Mouse (Mus musculus) embryonic facial prominence, embryonic 11.5 days (tissue): ENCODE measurements around the gene Iqschfp. TPM values are rescaled to one million over a fixed set of nuclear protein-coding genes. Genes with fewer than 3 reads are reported as not detected.

ENCODE experiments used
- ATAC-seq: fragments of 200-750 bp; cut with Nextera tagmentation; replicated peaks from 2 replicates; pipeline ENCODE4 v1.8.0; 2017; ENCODE audit warnings: low read depth; ENCODE audit not compliant: insufficient number of reproducible peaks, low FRiP score, low TSS enrichment
- DNase-seq: peaks from one replicate; pipeline ENCODE4 v3.0.0-alpha.2; 2015; ENCODE audit warnings: low spot score
- H3K27ac ChIP-seq: fragments of 300-500 bp; sonication (generic); replicated peaks from 2 replicates; pipeline ENCODE4 v1.5.1; 2014; ENCODE audit warnings: mild to moderate bottlenecking, low read depth, low read length, control low read depth
- H3K27me3 ChIP-seq: fragments of 300-500 bp; sonication (generic); 2 replicates; pipeline ENCODE4 v1.6.1; 2014; ENCODE audit warnings: mild to moderate bottlenecking, low read length, moderate library complexity, mixed read lengths; ENCODE audit not compliant: control insufficient read depth, insufficient read depth
- H3K36me3 ChIP-seq: fragments of 300-500 bp; sonication (generic); replicated peaks from 2 replicates; pipeline ENCODE4 v1.6.1; 2014; ENCODE audit warnings: low read depth, mild to moderate bottlenecking, low read length, moderate library complexity, mixed read lengths; ENCODE audit not compliant: control insufficient read depth, insufficient read depth
- H3K4me1 ChIP-seq: fragments of 300-500 bp; sonication (generic); 2 replicates; pipeline ENCODE4 v1.6.1; 2014; ENCODE audit warnings: low read length, mixed read lengths; ENCODE audit not compliant: control insufficient read depth, insufficient read depth
- H3K4me2 ChIP-seq: fragments of 300-500 bp; sonication (generic); 2 replicates; pipeline ENCODE4 v1.6.1; 2014; ENCODE audit warnings: low read depth, mild to moderate bottlenecking, control low read depth, low read length, moderate library complexity
- H3K4me3 ChIP-seq: fragments of 300-500 bp; sonication (generic); 2 replicates; pipeline ENCODE4 v1.5.1; 2014; ENCODE audit warnings: low read depth, low read length, control low read depth
- H3K9ac ChIP-seq: fragments of 300-500 bp; sonication (generic); replicated peaks from 2 replicates; pipeline ENCODE4 v1.6.1; 2014; ENCODE audit warnings: mild to moderate bottlenecking, control low read depth, low read length
- H3K9me3 ChIP-seq: fragments of 300-500 bp; sonication (generic); replicated peaks from 2 replicates; pipeline ENCODE4 v1.6.1; 2016; ENCODE audit warnings: mild to moderate bottlenecking, low read length, inconsistent platforms, mixed read lengths; ENCODE audit not compliant: control insufficient read depth
- WGBS: fragments of 180-500 bp; shearing (Covaris S2); extraction: QIAGEN DNeasy Blood & Tissue Kit; methylation state at CpG from one replicate; pipeline ENCODE4 v1.1.7; 2014; 5-methylcytosine and 5-hydroxymethylcytosine counted together
- polyA plus RNA-seq: library from polyadenylated mRNA; unstranded; fragments of >200 nt; fragmentation: Nextera tagmentation; extraction: Ambion mirVana; gene quantifications from 2 replicates; pipeline ENCODE4 v1.2.1, GENCODE M21; 2014

Gene Iqschfp
- polyA plus RNA-seq, 1 experiment from 2014 or later: 0.87 TPM

DNA sequence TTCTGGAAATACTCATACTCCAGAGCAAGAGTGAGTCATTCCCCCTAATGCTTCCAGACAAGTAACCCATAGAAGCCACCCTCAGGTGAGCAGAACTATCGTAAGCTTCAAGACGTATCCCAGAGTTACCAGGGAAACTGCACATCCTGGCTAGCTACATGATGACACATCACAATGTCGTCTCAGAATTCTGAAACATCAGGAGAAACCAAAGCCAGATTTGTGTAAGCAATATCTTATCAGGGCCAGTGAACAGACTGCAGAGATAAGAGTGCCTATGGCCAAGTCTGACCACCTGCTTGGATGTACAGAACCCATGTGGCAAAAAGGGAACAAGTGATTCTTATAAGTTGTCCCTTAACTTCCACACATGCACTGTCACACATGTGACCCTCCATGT lies 612.8 kb downstream of the Iqschfp start:
- Histone ChIP-seq H3K27ac (no peak overlapping the region), H3K9me3 (no peaks in the 10 kb centered on the region), H3K4me2 (no peak overlapping the region), H3K36me3 (no peaks in the 10 kb centered on the region), H3K4me3 (no peak overlapping the region), H3K27me3 (no peaks in the 10 kb centered on the region), H3K4me1 (no peaks in the 10 kb centered on the region), H3K9ac (no peak overlapping the region)
- 84% methylated on average over 3 of the region's 3 CpGs for WGBS
- ATAC-seq: no peak
- DNase-seq: no peak

DNA sequence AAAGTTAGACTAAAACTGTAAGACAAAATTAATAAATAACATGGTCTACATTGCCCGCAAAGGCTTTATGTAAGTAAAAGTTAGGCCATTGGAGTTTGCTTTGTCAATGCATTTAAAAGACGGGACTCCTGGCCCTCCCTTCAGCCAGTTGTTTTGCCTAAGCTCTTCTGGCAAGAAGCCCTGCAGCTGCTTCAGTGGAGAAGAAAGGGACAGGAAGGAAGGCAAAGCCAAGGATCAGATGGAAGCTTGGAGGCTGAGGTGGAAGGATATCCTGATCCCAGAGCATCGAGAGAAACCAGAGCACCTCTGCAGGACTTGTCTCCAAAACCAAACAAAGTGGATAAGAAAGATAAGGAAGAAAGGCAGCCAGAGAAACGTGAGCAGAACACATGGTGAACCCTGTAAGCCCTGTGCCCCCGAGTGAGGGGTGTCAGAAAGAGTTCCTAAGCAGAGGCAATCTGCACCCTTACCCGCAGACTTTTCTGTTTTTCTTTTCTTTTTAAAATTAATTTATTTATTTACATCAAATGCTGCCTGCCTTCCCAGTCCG lies 614.8 kb downstream of the Iqschfp start:
- 63% methylated on average over 7 of the region's 7 CpGs for WGBS
- ATAC-seq: no peak

GRCm38 (mm10) chr3:68508629-68509028 lies 616.6 kb downstream of the Iqschfp start:
- Histone ChIP-seq H3K4me2 (no peak overlapping the region), H3K36me3 (no peaks in the 10 kb centered on the region), H3K4me3 (no peak overlapping the region), H3K9ac (no peak overlapping the region), H3K9me3 (no peaks in the 10 kb centered on the region), H3K27me3 (no peaks in the 10 kb centered on the region), H3K27ac (no peak overlapping the region), H3K4me1 (no peaks in the 10 kb centered on the region)
- WGBS: 72% methylated on average over 6 of the region's 6 CpGs
- ATAC-seq (no peak), DNase-seq (no peak)

More for the DNA sequence above, 614.8 kb downstream of the Iqschfp start:
- Histone ChIP-seq H3K9me3 (no peaks in the 10 kb centered on the region), H3K4me3 (no peak overlapping the region), H3K9ac (no peak overlapping the region), H3K27ac (no peak overlapping the region), H3K36me3 (no peaks in the 10 kb centered on the region), H3K4me1 (no peaks in the 10 kb centered on the region), H3K27me3 (no peaks in the 10 kb centered on the region), H3K4me2 (no peak overlapping the region)
- DNase-seq: no peak

GRCm38 (mm10) chr3:68510872-68511271 lies 618.8 kb downstream of the Iqschfp start:
- Histone ChIP-seq H3K36me3 (no peaks in the 10 kb centered on the region), H3K27me3 (no peaks in the 10 kb centered on the region), H3K9ac (no peak overlapping the region), H3K27ac (no peak overlapping the region), H3K9me3 (no peaks in the 10 kb centered on the region), H3K4me1 (no peaks in the 10 kb centered on the region), H3K4me2 (no peak overlapping the region), H3K4me3 (no peak overlapping the region)
- DNase-seq: no peak
- WGBS: 78% methylated on average over 5 of the region's 5 CpGs
- ATAC-seq: no peak

- Histone ChIP-seq H3K27me3 (no peaks in the 10 kb centered on the region), H3K4me3 (no peak overlapping the region), H3K4me2 (no peak overlapping the region), H3K27ac (no peak overlapping the region), H3K36me3 (no peaks in the 10 kb centered on the region), H3K9ac (no peak overlapping the region), H3K9me3 (no peaks in the 10 kb centered on the region), H3K4me1 (no peaks in the 10 kb centered on the region)
- no peak for ATAC-seq
- 73% methylated on average over 4 of the region's 4 CpGs for WGBS
- no peak for DNase-seq
Measured at GRCm38 (mm10) chr3:68511744-68512143, 619.7 kb downstream of the Iqschfp start.

GRCm38 (mm10) chr3:68512327-68512726 lies 620.3 kb downstream of the Iqschfp start:
- H3K27me3 ChIP-seq: no peaks in the 10 kb centered on the region
- H3K9ac ChIP-seq: no peak overlapping the region
- no peaks in the 10 kb centered on the region for H3K36me3 ChIP-seq
- ATAC-seq (no peak), DNase-seq (no peak)
- no peak overlapping the region for H3K4me2 ChIP-seq
- no peaks in the 10 kb centered on the region for H3K9me3 ChIP-seq
- H3K4me1 ChIP-seq: no peaks in the 10 kb centered on the region
- H3K27ac ChIP-seq: no peak overlapping the region
- H3K4me3 ChIP-seq: no peak overlapping the region
- 79% methylated on average over 11 of the region's 11 CpGs for WGBS

DNA sequence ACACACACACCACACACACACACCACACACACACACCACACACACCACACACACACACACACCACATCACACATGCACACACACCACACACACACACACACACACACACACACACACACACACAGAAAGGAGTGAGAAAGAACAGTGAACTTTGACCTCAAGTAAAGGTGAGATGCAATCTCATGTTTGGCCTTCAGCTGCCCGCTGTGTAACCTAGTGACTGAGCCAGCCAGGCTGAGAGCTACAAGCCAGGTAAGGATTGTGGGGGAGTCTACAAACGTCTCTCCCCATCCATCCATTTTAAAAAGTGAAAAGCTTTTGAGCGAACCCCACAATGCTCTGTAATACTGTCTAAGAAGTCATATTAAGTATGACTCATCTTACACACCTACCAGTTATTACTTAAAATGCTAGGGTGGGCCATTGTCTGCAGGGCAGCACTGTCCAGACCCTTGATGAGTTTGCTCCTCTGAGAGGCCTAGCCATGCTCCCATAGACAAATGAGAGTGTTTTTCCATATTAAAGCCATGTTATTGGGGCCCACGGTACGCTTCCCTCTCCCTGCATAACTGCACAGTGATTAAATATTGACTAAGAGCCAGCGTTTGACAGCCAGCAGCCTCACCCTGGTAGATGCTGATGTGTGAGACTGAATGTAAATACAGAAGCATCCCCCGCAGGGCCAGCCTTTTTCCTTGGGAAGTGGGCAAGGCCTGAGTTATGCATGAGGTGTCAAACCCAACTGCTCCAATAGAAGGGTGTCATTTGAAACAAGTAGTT lies 621.5 kb downstream of the Iqschfp start:
- H3K36me3 ChIP-seq: no peaks in the 10 kb centered on the region
- H3K9ac ChIP-seq: no peak overlapping the region
- H3K27me3 ChIP-seq: no peaks in the 10 kb centered on the region
- H3K9me3 ChIP-seq: no peaks in the 10 kb centered on the region
- H3K4me2 ChIP-seq: no peak overlapping the region
- no peak overlapping the region for H3K4me3 ChIP-seq
- WGBS: 72% methylated on average over 7 of the region's 7 CpGs
- H3K27ac ChIP-seq: no peak overlapping the region
- ATAC-seq: no peak
- no peaks in the 10 kb centered on the region for H3K4me1 ChIP-seq
- DNase-seq: no peak

DNA sequence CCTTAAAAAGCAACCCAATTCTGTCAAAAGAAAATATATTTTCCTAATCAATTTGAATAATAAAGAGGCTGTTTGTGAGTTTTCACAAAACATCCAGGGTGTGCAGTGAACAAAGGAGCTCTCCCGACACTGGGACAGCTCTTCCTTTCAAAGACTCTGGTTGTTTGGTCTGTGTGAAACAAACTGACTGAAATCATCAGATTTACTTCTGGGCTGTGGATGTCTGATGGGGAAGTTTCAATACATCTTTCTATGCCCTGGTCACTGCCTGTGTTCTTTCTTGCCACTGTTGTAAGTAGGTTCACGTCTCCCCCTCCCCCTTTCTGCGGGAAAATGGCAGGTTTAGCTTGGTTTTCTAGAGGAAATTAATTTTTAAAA lies 622.1 kb downstream of the Iqschfp start:
- Histone ChIP-seq H3K9ac (no peak overlapping the region), H3K4me3 (no peak overlapping the region), H3K9me3 (no peaks in the 10 kb centered on the region), H3K36me3 (no peaks in the 10 kb centered on the region), H3K27ac (no peak overlapping the region), H3K4me1 (no peaks in the 10 kb centered on the region), H3K4me2 (no peak overlapping the region), H3K27me3 (no peaks in the 10 kb centered on the region)
- DNase-seq (no peak), ATAC-seq (no peak)
- 74% methylated on average over 3 of the region's 3 CpGs for WGBS
